Mouse (Mus musculus): ENCODE measurements around the gene Rtn1.

DNA sequence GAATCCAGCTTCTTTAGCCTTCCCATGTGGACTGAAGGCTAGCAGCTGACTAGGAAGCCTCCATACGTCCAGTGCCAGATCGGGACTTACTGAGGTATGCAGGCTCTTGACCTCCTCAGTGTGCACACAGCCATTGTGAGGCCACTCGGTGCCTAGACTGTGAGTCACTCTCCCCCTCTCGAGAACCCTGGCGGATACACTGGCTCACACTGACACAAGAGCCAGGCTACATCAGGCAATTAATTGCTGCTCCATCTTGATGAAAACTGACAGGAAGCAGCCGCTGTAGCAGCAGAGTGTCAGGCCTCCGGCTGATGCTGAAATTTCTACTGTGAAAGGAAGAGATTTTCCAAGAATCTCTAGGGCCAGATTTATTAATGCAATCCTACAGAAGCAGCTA lies 110.6 kb downstream of the Rtn1 start:
- TF ChIP-seq CTCF (conservative IDR thresholded peaks at IDR 0.05; ENCODE audit: low read length) (no peak), POU5F1 (IDR thresholded peaks at IDR 0.05; ENCODE audit: borderline replicate concordance, low read length) (no peak)

Measured in E14TG2a.4 (cell line).